Mouse (Mus musculus): Measurements from ENCODE around the gene Ifitm2.

DNA sequence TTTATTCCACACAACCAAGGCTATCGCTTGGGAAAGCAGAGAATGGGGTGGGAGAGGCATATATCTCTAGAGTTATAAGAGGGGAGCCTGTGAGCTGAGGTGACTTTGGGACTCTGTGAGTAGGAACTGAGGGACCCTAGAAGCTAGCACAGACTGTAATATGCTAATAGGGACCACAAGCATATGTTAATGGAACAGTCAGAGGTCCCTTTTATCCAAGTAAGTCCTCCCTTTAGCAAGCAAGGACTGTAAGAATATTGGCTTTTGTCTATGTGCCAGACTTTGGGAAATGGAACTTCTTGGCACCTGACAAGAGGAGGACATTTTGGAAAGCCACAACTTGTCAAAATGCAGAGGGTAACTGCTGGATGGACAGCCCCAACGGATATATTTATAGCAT is 16.9 kb downstream of the Ifitm2 start:
- no peak for TF ChIP-seq SRF (IDR thresholded peaks at IDR 0.05; ENCODE audit: control insufficient read depth, insufficient read length, low read depth)
- no peak for TF ChIP-seq MAX (IDR thresholded peaks at IDR 0.05; ENCODE audit: low read depth)
- no peak for TF ChIP-seq TCF3 (IDR thresholded peaks at IDR 0.05; ENCODE audit: insufficient read length, low read depth)
- TF ChIP-seq POLR2A (IDR thresholded peaks at IDR 0.05; ENCODE audit: insufficient read length, low read depth) = no peak
- no peak for TF ChIP-seq USF1 (IDR thresholded peaks at IDR 0.05; ENCODE audit: low read depth)
- no peak for TF ChIP-seq CEBPB (IDR thresholded peaks at IDR 0.05; ENCODE audit: insufficient read depth, poor library complexity, severe bottlenecking)
- TF ChIP-seq E2F4 (IDR thresholded peaks at IDR 0.05; ENCODE audit: insufficient read depth) = no peak
- no peak for TF ChIP-seq MYOD1 (IDR thresholded peaks at IDR 0.05; ENCODE audit: control insufficient read depth in 1 of 3, insufficient read length in 2 of 3, low read depth in 2 of 3)
- TF ChIP-seq TCF12 (IDR thresholded peaks at IDR 0.05; ENCODE audit: insufficient read depth, poor library complexity, severe bottlenecking) = no peak
